Mouse (Mus musculus): ENCODE results near the gene Usp49. TPM values are rescaled to one million over a fixed set of nuclear protein-coding genes. Genes with fewer than 3 reads are reported as not detected.

The Usp49 gene
- polyA plus RNA-seq, 1 experiment: 8.3 TPM

DNA sequence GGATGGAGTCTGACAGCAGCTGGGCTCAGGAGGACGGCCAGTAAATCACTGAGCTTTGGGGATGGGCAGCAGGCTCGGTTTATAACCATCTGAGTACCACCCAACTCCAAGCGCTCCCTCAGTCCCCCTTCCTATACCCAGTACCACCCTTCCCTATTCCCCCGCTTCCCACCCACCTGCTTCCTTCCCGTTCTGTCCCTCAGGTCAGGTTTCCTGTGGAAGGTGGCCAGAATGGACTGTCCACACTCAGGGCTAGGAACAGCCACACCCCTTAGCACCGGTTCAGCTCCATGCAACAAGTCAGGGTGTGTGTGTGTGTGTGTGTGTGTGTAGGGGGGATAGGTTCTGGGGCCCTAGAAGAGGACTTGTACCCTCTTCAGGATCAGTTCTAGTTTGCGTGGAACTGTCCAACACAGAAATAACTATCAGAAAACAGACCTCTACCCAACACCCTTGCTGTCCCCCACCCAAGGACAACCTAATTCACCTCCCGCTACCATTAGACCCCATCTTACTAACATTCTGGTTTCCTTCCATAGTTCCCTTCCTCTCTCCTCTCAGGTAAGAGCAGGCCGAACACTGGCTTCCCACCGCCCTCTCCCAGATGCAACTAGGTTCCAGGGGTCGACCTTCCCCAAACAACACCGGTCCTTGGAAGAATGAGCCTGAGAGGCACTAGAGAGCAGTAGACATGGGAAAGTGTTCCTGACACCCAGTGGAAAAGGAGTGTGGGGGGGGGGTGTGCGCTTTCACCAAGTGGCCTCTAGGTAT is 63.4 kb downstream of the Usp49 start:
- DNase-seq (ENCODE audit: low read depth): no peak

DNA sequence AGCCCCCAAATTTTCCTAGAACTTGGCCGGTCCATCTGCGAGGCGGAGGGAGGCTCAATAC is 63.8 kb downstream of the Usp49 start, which contains the start of gene Gm21981:
Gene Gm21981 (minus strand): TSS at position 14 of the 61 bp plus-strand sequence.
- no peak for DNase-seq (ENCODE audit: low read depth)

DNA sequence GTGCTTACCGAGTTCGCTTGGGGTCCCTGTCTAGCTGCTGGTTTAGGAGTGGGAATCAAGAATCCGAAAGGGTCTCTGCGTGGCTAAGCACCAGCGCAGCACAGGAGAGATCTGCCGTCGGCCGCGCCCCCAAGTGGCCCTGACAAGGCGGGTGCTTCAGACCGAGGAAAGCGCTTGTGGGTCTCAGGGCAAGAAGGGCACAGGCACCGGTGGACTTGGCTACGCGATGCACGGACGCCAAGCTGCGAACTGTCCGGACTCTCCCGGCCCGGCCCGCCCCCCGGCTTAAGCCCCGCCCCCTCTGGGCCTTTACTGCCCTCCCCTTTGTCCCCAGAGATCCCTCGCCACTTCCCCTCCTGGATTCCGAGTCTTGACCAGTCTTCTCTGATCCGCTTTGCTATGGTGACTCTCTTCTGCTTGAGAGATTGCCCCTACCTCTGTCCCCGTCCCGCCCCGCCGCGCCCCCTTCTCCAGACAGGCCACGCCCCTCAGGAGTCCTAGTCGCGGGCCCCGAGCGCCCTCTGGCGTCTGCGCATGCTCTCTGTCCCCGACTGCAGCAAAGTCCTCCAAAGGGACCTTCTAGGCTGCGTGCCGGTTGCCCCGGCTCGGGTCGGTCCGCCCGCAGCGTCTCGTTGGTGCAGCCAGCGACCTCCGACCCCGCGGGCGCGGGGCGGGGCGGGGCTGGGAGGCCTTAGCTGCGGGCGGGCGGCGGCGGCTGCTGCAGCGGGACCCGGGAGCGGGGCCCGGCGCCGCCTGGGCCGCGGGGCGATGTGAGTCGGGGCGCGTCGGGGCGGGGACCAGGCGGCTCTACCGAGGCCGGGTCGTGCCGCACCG is 64.2 kb downstream of the Usp49 start, which contains the start of gene Prickle4:
Gene Prickle4 (minus strand): TSS at position 234 of the 834 bp plus-strand sequence.
- DNase-seq (ENCODE audit: low read depth): no peak

DNA sequence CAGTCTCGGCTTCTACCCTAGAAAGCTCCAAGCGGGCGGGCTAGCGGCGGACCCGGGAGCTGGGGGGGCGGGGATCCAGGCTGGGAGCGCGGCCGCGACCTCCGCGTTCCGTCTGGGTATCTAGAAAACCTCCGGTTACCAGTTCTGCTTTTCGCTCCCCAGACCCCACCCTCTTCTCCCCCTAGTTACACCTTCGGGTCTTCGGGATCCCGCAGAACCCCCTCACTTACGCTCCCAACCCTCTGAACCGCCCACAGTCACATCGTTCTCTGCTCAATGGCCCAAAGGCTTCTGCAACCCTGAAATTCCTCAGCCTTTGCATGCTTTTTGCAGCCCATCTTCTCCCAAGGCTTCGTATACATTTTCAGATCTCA is 64.8 kb downstream of the Usp49 start:
- DNase-seq (ENCODE audit: low read depth): no peak

DNA sequence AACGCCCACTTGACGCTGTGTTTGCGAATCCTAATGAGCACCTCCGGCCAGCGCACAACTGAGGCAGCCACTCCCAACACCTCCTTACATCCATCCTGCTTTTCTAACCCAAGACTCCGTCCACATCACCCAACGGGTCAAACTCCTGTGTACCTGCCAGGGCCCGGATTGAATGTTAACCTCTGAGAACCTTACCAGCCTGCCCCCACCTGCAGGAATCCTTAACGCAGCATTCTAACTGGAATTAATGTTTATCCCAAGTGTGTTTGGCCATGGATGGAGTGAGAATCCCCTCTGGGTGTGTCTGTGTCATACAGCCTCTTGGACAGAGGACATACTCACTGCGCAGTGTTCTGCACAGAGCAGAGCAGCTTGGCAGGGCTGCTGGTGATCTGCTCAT is 67.7 kb downstream of the Usp49 start:
- DNase-seq (ENCODE audit: low read depth): no peak

DNA sequence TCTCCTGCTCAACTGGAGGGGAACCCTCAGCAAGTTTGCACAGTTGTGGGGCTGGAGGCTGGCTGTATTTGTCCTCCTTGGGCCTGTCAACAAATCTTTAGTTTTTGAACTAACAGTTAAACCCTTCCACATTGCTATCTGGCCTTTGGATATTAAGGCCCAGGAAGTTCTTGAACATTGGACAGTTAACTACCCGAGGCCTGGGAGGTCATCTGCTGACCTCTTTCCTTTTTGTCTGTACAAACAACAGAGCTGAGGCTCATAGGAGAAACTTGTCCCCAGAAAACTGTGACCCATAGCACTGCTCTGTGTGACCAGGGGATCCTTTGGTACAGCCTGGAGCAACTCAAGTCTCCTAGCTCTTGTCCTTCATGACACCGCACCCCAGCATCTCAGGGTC is 68.6 kb downstream of the Usp49 start:
- no peak for DNase-seq (ENCODE audit: low read depth)

DNA sequence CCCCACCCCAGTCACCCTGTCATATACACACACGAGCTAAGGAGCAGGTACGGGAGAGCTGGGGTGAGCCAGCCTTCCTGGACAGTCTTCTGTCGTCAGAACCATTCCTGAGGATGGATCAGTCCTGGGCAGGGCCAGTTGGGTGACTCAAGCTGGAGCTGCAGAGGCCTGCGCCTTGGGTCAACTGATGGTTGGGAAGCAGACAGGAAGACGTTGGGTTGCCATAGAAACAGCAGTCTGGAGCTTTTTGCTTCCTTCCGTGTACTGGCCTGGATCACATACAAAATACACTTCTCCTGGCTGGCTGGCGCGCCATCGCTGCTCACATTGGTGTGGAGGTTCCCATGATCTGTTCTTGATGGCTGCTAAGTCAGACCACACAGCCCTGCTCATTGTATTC is 71.3 kb downstream of the Usp49 start:
- DNase-seq (ENCODE audit: low read depth): no peak

DNA sequence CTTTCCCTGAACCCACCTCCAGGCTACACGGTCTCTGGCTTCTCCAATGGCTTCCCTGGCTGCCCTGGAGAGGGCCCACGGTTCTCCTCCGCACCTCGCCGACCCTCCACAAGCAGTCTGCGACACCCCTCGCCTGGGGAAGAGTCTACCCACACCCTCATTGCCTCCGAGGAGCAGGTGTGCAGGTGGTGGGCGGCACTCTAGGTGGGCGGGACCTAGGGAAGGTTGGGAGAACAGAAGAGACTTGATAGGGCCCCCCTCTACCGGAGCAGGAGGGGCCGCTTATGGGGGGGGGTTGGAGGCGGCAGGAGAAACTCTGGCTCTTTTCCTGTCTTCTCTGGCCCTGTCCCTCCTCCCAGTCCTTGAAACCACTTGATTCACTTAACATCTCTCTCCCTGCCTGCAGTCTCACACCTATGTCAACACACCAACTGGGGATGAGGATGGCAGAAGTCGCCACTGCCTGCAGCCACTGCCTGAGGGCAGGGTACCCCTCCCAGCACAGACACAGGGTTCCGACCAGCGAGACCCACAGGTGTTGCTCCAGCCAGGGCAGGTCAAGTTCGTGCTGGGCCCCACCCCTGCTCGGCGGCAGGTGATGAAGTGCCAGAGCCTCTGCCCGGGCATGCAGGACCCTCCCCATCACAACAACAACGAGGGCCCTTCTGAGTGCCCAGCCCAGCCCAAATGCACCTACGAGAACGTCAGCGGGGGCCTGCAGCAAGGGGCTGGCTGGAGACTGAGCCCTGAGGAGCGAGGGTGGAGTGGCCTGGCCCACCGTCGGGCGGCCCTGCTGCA is 72.3 kb downstream of the Usp49 start:
- no peak for DNase-seq (ENCODE audit: low read depth)

DNA sequence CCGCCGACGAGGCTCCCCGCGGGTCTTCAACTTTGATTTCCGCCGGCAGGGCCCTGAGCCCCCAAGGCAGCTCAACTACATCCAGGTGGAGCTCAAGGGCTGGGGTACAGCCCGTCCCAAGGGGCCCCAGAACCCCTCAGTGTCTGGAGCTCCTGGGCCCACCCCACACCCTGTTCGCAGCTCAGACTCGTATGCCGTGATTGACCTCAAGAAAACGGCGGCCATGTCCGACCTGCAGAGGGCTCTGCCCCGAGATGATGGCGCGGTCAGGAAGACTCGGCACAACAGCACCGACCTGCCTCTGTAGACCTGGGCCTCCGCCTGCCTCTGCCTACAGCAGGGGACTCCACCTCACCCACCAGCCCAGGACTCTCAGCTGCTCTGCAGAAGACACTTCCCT is 73.1 kb downstream of the Usp49 start:
- no peak for DNase-seq (ENCODE audit: low read depth)

DNA sequence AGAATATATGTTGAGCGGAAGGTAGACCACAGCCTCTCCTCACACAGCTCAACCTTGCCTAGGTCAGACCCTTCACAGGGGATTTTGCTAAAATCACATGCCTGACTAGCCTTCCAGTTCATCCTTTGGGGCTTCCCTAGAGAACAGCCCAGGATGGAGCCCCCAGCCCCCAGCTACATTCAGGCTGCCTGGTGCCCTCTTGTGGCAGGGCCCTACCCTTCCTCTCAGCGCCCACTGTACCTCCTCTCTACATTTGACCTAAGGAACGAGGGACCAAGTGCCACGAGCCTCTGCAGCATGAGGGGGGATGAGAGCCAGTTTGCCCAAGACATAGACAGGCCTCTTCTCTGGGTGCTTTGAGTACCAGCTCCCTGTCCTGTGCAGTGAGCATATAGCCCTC is 74.2 kb downstream of the Usp49 start:
- no peak for DNase-seq (ENCODE audit: low read depth)

DNA sequence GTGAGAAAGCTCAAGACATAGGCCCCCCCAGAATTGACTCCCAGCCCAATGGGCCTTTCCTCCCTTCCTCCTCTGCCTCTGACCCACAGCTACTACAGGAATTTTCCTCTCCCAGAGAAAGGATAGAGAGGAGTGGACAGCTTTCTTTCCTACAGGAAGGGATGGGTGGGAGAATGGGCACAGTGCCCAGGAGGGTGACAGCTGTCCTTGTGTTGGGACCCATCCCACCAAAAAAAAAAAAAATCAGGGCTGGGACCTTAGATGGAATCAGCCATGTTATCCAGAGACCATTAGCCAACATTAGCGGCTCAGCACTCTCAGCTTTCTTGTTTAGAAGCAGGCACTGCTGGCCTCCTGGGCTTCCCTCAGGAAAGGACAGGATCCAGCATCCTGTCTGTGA is 75.7 kb downstream of the Usp49 start:
- DNase-seq (ENCODE audit: low read depth): no peak

DNA sequence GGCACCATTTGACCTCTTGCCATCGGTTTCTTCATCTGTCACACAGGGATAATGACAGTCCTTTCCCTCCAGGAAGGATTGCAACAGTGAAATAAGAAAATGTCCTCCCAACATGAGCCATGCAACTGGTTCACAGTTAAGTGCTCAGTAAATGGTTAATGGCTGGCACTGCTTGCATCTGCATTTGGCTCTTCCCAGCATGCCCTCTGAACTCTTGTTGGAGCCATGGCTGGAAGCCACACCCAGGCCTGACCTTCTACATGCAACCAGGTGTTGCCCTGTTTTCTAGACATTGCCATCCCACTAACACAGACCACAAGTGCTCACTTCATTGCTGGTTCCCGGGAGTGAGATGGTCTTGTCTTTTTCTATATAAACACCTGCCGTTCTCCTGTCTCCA is 77.5 kb downstream of the Usp49 start:
- no peak for DNase-seq (ENCODE audit: low read depth)

DNA sequence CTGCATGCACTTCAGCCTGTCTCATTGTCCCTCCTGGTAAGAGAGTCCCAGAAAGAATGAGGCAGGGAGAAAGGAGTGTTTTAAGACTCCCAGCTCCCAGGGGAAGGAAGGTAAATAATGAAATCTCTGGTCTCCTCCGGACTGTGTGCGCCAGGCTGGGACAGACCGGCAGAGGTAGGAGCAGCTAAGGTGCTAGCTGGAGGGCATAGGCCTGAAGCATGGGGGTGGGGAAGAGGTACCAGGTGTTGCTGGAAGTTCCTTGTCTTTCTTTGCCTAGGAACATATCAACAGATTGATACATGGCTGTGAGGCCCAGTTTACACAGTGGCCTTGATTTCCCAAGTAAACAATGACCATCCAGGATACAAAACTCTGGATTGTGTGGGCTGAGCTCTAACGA is 78.5 kb downstream of the Usp49 start:
- no peak for DNase-seq (ENCODE audit: low read depth)

DNA sequence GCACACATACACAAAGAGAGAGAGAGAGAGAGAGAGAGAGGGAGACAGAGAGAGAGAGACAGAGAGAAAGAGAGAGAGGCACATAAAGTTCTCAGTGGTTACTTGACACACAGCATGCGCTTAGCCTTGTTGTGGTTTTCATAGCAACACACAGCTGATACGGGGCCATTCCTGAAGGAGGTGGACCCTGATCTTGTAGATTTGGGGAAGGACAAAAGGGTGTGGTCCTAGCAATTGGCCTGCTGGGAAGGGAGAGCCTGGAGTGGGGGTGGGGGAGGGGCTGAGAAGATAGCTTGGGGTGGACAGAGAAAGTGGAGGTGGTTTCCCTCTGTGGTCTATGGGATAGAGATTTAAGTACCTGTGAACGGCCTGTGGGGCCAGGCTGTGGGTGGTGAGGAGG is 79.5 kb downstream of the Usp49 start:
- no peak for DNase-seq (ENCODE audit: low read depth)

DNA sequence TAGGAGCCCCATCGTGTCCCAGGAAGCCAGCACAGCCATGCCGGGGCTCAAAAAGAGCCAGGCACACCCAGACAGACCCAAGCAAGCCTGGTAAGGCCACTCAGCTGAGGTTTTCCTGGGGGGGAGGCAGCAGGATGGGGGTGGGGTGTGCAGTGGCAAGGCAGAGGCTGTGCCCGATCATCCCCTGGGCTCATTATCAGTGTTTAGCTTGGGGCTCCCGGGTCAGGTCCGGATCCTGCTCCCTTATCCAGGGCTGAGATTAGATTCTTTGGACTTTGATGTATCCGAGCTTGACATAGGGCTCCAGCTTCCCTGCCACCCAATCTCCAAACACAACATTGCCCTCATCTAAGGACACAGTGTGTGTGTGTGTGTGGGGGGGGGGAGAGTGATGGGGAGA is 81.4 kb downstream of the Usp49 start:
- DNase-seq (ENCODE audit: low read depth): no peak

DNA sequence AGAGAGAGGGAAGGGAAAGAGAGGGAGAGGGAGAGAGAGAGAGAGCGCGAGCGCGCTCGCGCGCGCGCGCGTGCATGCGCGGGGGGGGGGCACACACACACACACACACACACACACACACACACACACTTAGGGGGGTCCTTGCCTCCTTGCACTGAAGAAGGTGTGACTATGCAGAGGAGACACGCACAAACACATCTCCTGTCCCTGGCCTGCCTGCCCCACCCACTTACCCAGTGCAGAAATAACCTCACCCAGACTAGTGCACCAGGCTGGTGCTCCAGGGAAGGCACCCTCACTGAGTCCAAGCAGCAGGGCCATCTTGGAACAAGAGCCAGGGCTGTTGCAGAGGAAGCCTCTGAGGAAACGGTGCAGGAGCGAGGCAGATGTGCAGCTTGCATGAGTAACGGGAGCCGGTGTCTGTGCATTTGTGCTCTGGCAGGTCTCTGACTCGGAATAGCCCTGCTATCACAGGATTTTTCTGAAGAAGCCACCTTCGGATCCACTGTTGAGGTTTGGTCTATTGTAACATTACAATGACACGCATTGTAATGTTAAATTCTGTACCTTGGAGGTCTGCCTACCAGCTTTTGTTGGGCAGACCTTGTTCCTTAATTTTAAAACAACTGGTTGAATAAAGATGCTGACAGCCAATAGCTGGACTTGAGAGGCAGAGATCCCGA is 82.5 kb downstream of the Usp49 start:
- DNase-seq (ENCODE audit: low read depth): no peak

DNA sequence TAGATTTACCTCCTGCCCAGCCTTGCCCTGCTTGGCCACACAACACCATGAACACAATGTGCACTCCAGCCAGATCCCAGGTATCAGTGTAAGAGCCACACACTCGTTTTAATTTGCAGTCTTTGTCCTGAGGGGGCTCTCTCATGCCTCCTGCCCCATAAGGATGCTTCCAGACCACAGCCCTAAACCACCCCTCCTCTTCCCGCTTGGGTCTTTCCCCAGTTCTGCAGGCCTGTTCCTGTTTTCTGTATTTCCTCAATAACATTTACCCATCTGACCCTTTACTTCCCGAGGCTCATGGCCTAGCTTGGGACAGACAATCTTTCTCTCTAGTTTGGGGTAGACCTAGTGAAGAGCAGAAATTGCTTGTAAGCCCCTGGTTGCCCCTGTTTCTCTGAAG is 84.5 kb downstream of the Usp49 start:
- DNase-seq (ENCODE audit: low read depth): no peak

DNA sequence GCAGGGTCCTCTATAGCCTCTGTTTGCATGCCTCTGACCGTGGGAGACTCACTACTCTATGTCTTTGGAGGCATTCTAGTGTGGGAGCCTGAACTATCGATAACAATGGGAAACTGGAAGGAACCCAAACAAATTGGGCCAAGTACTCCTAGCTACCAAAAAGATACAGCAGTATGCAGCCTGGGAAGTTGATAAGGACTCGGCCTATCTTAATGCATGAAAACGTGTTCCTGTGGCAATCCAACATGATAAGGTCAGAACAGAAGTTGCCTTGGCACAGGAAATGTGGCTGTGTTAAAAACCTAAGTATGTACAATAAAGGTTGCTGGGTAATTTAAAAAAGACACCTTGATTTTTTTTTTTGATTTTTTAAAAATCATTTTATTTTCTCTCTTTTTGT is 90.7 kb downstream of the Usp49 start:
- DNase-seq (ENCODE audit: low read depth): no peak

DNA sequence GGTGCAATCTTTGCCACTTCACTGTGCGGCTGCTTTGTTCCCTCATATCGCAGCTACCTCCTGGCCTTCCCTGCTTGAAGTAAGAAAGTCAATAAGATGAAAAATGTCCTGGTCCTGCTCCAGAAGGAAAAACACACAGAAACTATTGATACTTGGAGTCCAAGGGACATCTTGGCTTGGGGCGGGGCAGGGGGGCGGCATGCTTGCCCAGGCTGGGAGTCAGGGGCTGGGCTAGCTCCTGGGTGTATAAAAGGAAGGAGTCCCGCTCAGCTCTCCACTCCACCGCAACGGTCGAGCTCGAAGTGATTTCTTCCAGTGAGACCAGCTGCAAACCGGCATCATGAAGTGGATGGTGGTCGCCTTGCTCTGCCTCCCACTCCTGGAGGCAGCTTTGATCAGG is 96.1 kb downstream of the Usp49 start, which contains the start of gene Pgc:
Gene Pgc (plus strand): TSS at position 277 of the 400 bp plus-strand sequence.
- no peak for DNase-seq (ENCODE audit: low read depth)

DNA sequence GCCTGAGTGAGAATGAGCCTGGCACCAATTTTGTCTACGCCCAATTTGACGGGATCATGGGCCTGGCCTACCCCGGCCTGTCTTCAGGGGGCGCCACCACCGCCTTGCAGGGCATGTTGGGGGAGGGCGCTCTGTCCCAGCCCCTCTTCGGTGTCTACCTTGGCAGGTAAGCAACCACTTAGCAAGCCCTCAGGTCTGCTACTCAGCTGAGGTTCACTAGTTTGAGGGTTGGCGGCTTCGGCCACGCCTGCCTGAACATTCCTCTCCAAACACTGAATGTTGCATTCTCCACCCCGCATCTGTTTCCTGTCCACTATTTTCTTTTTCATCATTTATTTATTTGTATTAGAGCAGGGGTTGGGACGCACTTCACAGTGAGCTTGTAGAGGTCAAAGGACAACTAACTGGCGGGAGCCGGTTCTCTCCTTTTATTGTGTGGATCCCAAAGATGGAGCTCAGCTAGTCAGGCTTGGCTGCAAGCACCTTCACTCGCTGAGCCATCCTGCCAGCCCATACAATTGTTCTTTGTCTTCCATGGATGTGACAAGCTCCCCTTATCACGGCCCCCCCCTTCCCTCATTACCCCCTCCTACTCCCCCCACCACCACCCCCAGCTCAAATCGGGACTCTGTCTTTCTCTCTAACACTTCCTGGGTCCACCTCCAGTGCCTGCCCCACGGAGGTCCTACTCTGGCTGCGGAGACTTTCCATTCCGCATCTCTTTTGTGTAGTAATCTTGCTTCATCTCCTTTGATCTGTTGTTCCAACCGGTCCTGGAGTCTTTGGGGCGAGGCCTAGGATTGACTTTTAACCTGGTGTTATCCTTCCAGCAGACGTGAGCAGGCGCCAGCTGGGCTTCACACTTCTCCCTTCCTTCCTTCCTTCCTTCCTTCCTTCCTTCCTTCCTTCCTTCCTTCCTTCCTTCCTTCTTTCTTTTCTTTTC is 100.4 kb downstream of the Usp49 start:
- DNase-seq (ENCODE audit: low read depth): no peak

DNA sequence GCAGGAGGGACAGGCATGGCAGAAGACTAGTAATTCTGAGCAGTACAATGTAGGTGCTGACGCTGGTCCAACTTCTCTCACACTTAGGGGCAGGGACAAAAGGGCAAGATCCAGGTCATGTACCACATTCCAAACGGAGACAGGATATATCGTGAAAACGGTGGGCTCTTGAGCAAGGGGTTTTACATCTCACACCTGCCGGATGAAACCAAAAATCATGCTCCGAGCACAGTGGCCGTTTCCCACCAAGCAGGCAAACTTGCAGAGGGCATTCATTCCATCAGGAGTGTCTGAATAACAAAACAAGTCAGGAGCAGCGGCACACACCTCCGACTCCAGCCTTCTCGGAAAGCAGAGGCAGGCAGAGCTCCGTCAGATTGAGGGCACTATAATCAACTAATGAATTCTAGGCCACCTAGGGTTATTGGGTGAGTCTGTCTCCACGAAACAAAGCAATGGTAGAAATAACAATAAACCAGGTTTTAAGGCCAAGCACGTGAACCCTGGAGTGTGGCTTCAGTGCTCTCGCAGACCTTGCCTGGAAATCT is 105.1 kb downstream of the Usp49 start:
- DNase-seq (ENCODE audit: low read depth): no peak

Data from gonadal fat pad, adult 2 months (tissue).